In genomic region chr10:80936135-80936809, GRCm38 (mm10) we compare ENCODE assay signal across 7 mouse cellular contexts. TPM values are rescaled to one million over a fixed set of nuclear protein-coding genes. Genes with fewer than 3 reads are reported as not detected.
DNase-seq lines count a peak whose midpoint lies in the region; ATAC-seq and TF ChIP-seq lines count a peak whose summit lies in the region.

No protein-coding gene starts in this region.

- no peaks in the 10 kb centered on the region for H3K9me3 ChIP-seq in ES-E14 (ENCODE audit: control insufficient read depth, insufficient read depth, low read depth, low read length)
- H3K9me3 ChIP-seq in forebrain, embryonic 10.5 days: no peaks in the 10 kb centered on the region
- H3K9me3 ChIP-seq in hindbrain, embryonic 11.5 days (ENCODE audit: control insufficient read depth, low read length): no peaks in the 10 kb centered on the region
- H3K9me3 ChIP-seq in limb, embryonic 12.5 days: no peaks in the 10 kb centered on the region
- H3K9me3 ChIP-seq in midbrain, embryonic 14.5 days (ENCODE audit: control insufficient read depth, low read length): no peaks in the 10 kb centered on the region

- peak overlapping the region; percentile 38 to 44; a peak in 2 of 4 replicates for H3K4me3 ChIP-seq in ES-E14 (ENCODE audit: insufficient read depth in 1 of 2, low read depth in 1 of 2, low read length in 2 of 2, poor library complexity in 1 of 2, severe bottlenecking in 1 of 2)
- H3K4me3 ChIP-seq in forebrain, embryonic 10.5 days: peak overlapping the region; percentile 49
- peak overlapping the region; percentile 20 for H3K4me3 ChIP-seq in hindbrain, embryonic 11.5 days (ENCODE audit: low read depth, low read length)
- H3K4me3 ChIP-seq in limb, embryonic 12.5 days (replicated peaks): peak overlapping the region; percentile 43
- peak overlapping the region; percentile 2; the same call in 1 of the 2 replicates for H3K4me3 ChIP-seq in midbrain, embryonic 14.5 days (replicated peaks; ENCODE audit: low read depth, low read length)

- DNase-seq in 416B (ENCODE audit: low read depth) (peak; percentile 57), ES-E14 (ENCODE audit: low read depth, low spot score) (no peak)
- DNase-seq in forebrain, embryonic 10.5 days (ENCODE audit: extremely low spot score, low spot score): peak; percentile 62
- peak; percentile 66 for DNase-seq in hindbrain, embryonic 11.5 days (ENCODE audit: low spot score)
- DNase-seq in midbrain, embryonic 14.5 days: peak; percentile 83

- H3K36me3 ChIP-seq in ES-E14 (ENCODE audit: control insufficient read depth, insufficient read depth, low read length, poor library complexity, severe bottlenecking): peaks cover 5% of the 10 kb centered on the region; the same call in 1 of the 2 replicates
- H3K36me3 ChIP-seq in forebrain, embryonic 10.5 days (replicated peaks): no peaks in the 10 kb centered on the region
- H3K36me3 ChIP-seq in hindbrain, embryonic 11.5 days (ENCODE audit: control insufficient read depth, insufficient read depth, low read length): no peaks in the 10 kb centered on the region
- H3K36me3 ChIP-seq in limb, embryonic 12.5 days: no peaks in the 10 kb centered on the region
- H3K36me3 ChIP-seq in midbrain, embryonic 14.5 days (ENCODE audit: control insufficient read depth, insufficient read depth, low read length): no peaks in the 10 kb centered on the region

- 1% methylated on average over 37 of the region's 37 CpGs for WGBS in forebrain, embryonic 10.5 days
- WGBS in hindbrain, embryonic 11.5 days: under 1% methylated on average over 36 of the region's 37 CpGs
- 1% methylated on average over 37 of the region's 37 CpGs for WGBS in limb, embryonic 12.5 days
- WGBS in midbrain, embryonic 14.5 days: 1% methylated on average over 37 of the region's 37 CpGs

- peak overlapping the region; percentile 35; the same call in 1 of the 2 replicates for H3K9ac ChIP-seq in ES-E14 (ENCODE audit: insufficient read depth, low read depth, low read length, poor library complexity, severe bottlenecking)
- peak overlapping the region; percentile 8; the same call in 1 of the 2 replicates for H3K9ac ChIP-seq in hindbrain, embryonic 11.5 days (ENCODE audit: low read depth, low read length)
- peak overlapping the region; percentile 50 for H3K9ac ChIP-seq in limb, embryonic 12.5 days (replicated peaks)
- H3K9ac ChIP-seq in midbrain, embryonic 14.5 days (replicated peaks; ENCODE audit: low read length): no peak overlapping the region; the same call in 1 of the 2 replicates

- H3K4me2 ChIP-seq in hindbrain, embryonic 11.5 days (replicated peaks; ENCODE audit: low read depth, low read length): peak overlapping the region; percentile 47
- peak overlapping the region; percentile 72 for H3K4me2 ChIP-seq in limb, embryonic 12.5 days
- H3K4me2 ChIP-seq in midbrain, embryonic 14.5 days (ENCODE audit: low read length): peak overlapping the region; percentile 46

- peaks cover 19 to 64% of the 10 kb centered on the region in 2 experiments for H3K4me1 ChIP-seq in ES-E14 (ENCODE audit: control insufficient read depth in 2 of 2, insufficient read depth in 2 of 2, low read length in 2 of 2, poor library complexity in 1 of 2)
- H3K4me1 ChIP-seq in forebrain, embryonic 10.5 days: peaks cover 98% of the 10 kb centered on the region
- peaks cover 35% of the 10 kb centered on the region for H3K4me1 ChIP-seq in hindbrain, embryonic 11.5 days (replicated peaks; ENCODE audit: control insufficient read depth, insufficient read depth, low read length)
- peaks cover 92% of the 10 kb centered on the region for H3K4me1 ChIP-seq in limb, embryonic 12.5 days (replicated peaks)
- peaks cover 53% of the 10 kb centered on the region for H3K4me1 ChIP-seq in midbrain, embryonic 14.5 days (ENCODE audit: control insufficient read depth, insufficient read depth, low read length)

- peak; percentile 17; the same call in 1 of the 2 replicates for ATAC-seq in hindbrain, embryonic 11.5 days (ENCODE audit: low FRiP score)
- peak; percentile 49 for ATAC-seq in limb, embryonic 12.5 days (ENCODE audit: insufficient number of reproducible peaks, insufficient read depth, low FRiP score, low TSS enrichment, low read depth)
- peak; percentile 34 for ATAC-seq in midbrain, embryonic 14.5 days (ENCODE audit: low FRiP score, low TSS enrichment)
- no peak for ATAC-seq in monocyte, adult 5-6 weeks (replicated peaks; ENCODE audit: insufficient number of reproducible peaks, low FRiP score, low TSS enrichment, poor library complexity, severe bottlenecking)

- H3K27me3 ChIP-seq in forebrain, embryonic 10.5 days (ENCODE audit: poor library complexity, severe bottlenecking): peaks cover 100% of the 10 kb centered on the region
- H3K27me3 ChIP-seq in hindbrain, embryonic 11.5 days (ENCODE audit: control insufficient read depth, insufficient read depth, low read length): peaks cover 70% of the 10 kb centered on the region
- H3K27me3 ChIP-seq in limb, embryonic 12.5 days: peaks cover 56% of the 10 kb centered on the region
- H3K27me3 ChIP-seq in midbrain, embryonic 14.5 days (ENCODE audit: control insufficient read depth, insufficient read depth, low read length): peaks cover 56% of the 10 kb centered on the region

- in situ Hi-C loops in ES-E14 (cut with MboI; ENCODE audit: low sequenced_read_pairs in 2 of 2, unreplicated experiment in 2 of 2): no loop called here

- no peak overlapping the region for H3K27ac ChIP-seq in ES-E14 (ENCODE audit: insufficient read depth, low read depth, low read length, poor library complexity, severe bottlenecking)
- H3K27ac ChIP-seq in forebrain, embryonic 10.5 days: peak overlapping the region; percentile 81
- H3K27ac ChIP-seq in hindbrain, embryonic 11.5 days (ENCODE audit: low read depth, low read length): no peak overlapping the region
- H3K27ac ChIP-seq in limb, embryonic 12.5 days: peak overlapping the region; percentile 95
- no peak overlapping the region for H3K27ac ChIP-seq in midbrain, embryonic 14.5 days (replicated peaks; ENCODE audit: low read depth, low read length)

TF ChIP-seq in ES-E14, 5 proteins besides CTCF, POLR2A, EP300 and RAD21:
- TF ChIP-seq ZC3H11A (IDR thresholded peaks at IDR 0.05; ENCODE audit: borderline replicate concordance, low read depth, low read length) (no peak), CHD2 (IDR thresholded peaks at IDR 0.05; ENCODE audit: low read depth, low read length) (no peak), ZNF384 (IDR thresholded peaks at IDR 0.05; ENCODE audit: low read depth, low read length) (no peak), HCFC1 (IDR thresholded peaks at IDR 0.05; ENCODE audit: borderline replicate concordance, insufficient read depth, low read length) (no peak), MAFK (IDR thresholded peaks at IDR 0.05; ENCODE audit: insufficient read depth, low read depth, low read length) (no peak)

RNA-seq across cellular contexts. Expression of gene Gadd45b, which starts 6.4 kb away (rescaled TPM):
- 26.4 and 36.0 TPM in 2 replicates for total RNA-seq in ES-E14 (2012; rRNA removed)
- 5.9 and 6.3 TPM in 2 replicates for polyA plus RNA-seq in forebrain, embryonic 10.5 days (2016; fragmentation: Nextera tagmentation; extraction: Ambion mirVana)
- polyA plus RNA-seq in hindbrain, embryonic 11.5 days (2014; fragmentation: Nextera tagmentation; extraction: Ambion mirVana): 13.8 and 14.6 TPM in 2 replicates
- 19.4 and 20.6 TPM in 2 replicates for polyA plus RNA-seq in limb, embryonic 12.5 days (2016; fragmentation: Nextera tagmentation; extraction: Ambion mirVana)
- 4.3 and 8.0 TPM in 2 replicates for polyA plus RNA-seq in midbrain, embryonic 14.5 days (2014; fragmentation: Nextera tagmentation; extraction: Ambion mirVana)
- total RNA-seq in monocyte, adult 5-6 weeks (2017): 18.9 to 25.8 TPM (median 22.5 TPM) in 3 replicates

RNA-seq across cellular contexts. Expression of gene Lmnb2, which starts 18.2 kb away (rescaled TPM):
- total RNA-seq in ES-E14 (2012; rRNA removed): 66.5 and 88.2 TPM in 2 replicates
- polyA plus RNA-seq in forebrain, embryonic 10.5 days (2016; fragmentation: Nextera tagmentation; extraction: Ambion mirVana): 85.6 and 89.5 TPM in 2 replicates
- 14.6 and 19.0 TPM in 2 replicates for polyA plus RNA-seq in hindbrain, embryonic 11.5 days (2014; fragmentation: Nextera tagmentation; extraction: Ambion mirVana)
- 74.8 and 75.2 TPM in 2 replicates for polyA plus RNA-seq in limb, embryonic 12.5 days (2016; fragmentation: Nextera tagmentation; extraction: Ambion mirVana)
- 13.9 and 20.0 TPM in 2 replicates for polyA plus RNA-seq in midbrain, embryonic 14.5 days (2014; fragmentation: Nextera tagmentation; extraction: Ambion mirVana)
- total RNA-seq in monocyte, adult 5-6 weeks (2017): 2.3 to 8.5 TPM (median 3.8 TPM) in 3 replicates

RNA-seq across cellular contexts. Expression of gene Timm13, which starts 35.5 kb away (rescaled TPM):
- 219 and 244 TPM in 2 replicates for total RNA-seq in ES-E14 (2012; rRNA removed)
- polyA plus RNA-seq in forebrain, embryonic 10.5 days (2016; fragmentation: Nextera tagmentation; extraction: Ambion mirVana): 395 and 401 TPM in 2 replicates
- polyA plus RNA-seq in hindbrain, embryonic 11.5 days (2014; fragmentation: Nextera tagmentation; extraction: Ambion mirVana): 328 and 353 TPM in 2 replicates
- polyA plus RNA-seq in limb, embryonic 12.5 days (2016; fragmentation: Nextera tagmentation; extraction: Ambion mirVana): 318 and 327 TPM in 2 replicates
- polyA plus RNA-seq in midbrain, embryonic 14.5 days (2014; fragmentation: Nextera tagmentation; extraction: Ambion mirVana): 331 and 393 TPM in 2 replicates
- 14.6 to 43.9 TPM (median 30.8 TPM) in 3 replicates for total RNA-seq in monocyte, adult 5-6 weeks (2017)

Comparison
In these comparisons a context has a peak if more than half of its experiments do, and no peak if none do; other contexts are left out.
1. H3K27ac ChIP-seq: peak in forebrain, embryonic 10.5 days (single experiment) and limb, embryonic 12.5 days (single experiment); none in ES-E14 (single experiment), hindbrain, embryonic 11.5 days (single experiment) and midbrain, embryonic 14.5 days (single experiment).
2. Peak in every context shown above with its lines, with median percentiles within 50 percentile points of each other: H3K4me3 ChIP-seq and H3K4me2 ChIP-seq.